Mouse (Mus musculus): ENCODE results near the gene Hist1h2br. TPM values are rescaled to one million over a fixed set of nuclear protein-coding genes. Genes with fewer than 3 reads are reported as not detected.
"Not testable (repeated sequence)": the region's sequence is repeated elsewhere in the genome, so short reads cannot be mapped to it uniquely, and the experiment has no call there.

Hist1h2br gene
- polyA plus RNA-seq, 1 experiment from 2014 or later = 5.2 TPM

GRCm38 (mm10) chr13:21855146-21855545 is 21.6 kb downstream of the Hist1h2br start:
- Histone ChIP-seq H3K9me3 (no peaks in the 10 kb centered on the region), H3K27ac (replicated peaks) (no peak overlapping the region), H3K9ac (no peak overlapping the region), H3K27me3 (peaks cover 8% of the 10 kb centered on the region; the same call in 1 of the 2 replicates), H3K36me3 (no peaks in the 10 kb centered on the region), H3K4me1 (replicated peaks) (no peaks in the 10 kb centered on the region), H3K4me3 (peak overlapping the region; percentile 43), H3K4me2 (peak overlapping the region; percentile 51)
- WGBS = 2% methylated on average over 11 of the region's 11 CpGs
- ATAC-seq (ENCODE audit: low read depth) = peak; percentile 32; the same call in 1 of the 2 replicates

- Histone ChIP-seq H3K4me2 (peak overlapping the region; percentile 51), H3K9me3 (no peaks in the 10 kb centered on the region), H3K36me3 (no peaks in the 10 kb centered on the region), H3K4me1 (replicated peaks) (no peaks in the 10 kb centered on the region), H3K27me3 (peaks cover 8% of the 10 kb centered on the region; the same call in 1 of the 2 replicates), H3K9ac (peak overlapping the region; percentile 58), H3K27ac (replicated peaks) (no peak overlapping the region), H3K4me3 (peak overlapping the region; percentile 43)
- no peak for ATAC-seq (ENCODE audit: low read depth)
- 2% methylated on average over 15 of the region's 15 CpGs for WGBS
Observed at GRCm38 (mm10) chr13:21855698-21856162, 22.2 kb downstream of the Hist1h2br start.

- no peak for ATAC-seq (ENCODE audit: low read depth)
- H3K9me3 ChIP-seq = no peaks in the 10 kb centered on the region
- no peak overlapping the region for H3K27ac ChIP-seq (replicated peaks)
- H3K27me3 ChIP-seq = peaks cover 5% of the 10 kb centered on the region
- 10% methylated on average over 5 of the region's 5 CpGs for WGBS
- H3K4me2 ChIP-seq = no peak overlapping the region
- H3K4me1 ChIP-seq (replicated peaks) = no peaks in the 10 kb centered on the region
- no peaks in the 10 kb centered on the region for H3K36me3 ChIP-seq
- no peak overlapping the region for H3K9ac ChIP-seq
- H3K4me3 ChIP-seq = no peak overlapping the region
Observed at GRCm38 (mm10) chr13:21861608-21862007, 28.1 kb downstream of the Hist1h2br start.

GRCm38 (mm10) chr13:21865503-21865902 is 32.0 kb downstream of the Hist1h2br start:
- not testable (repeated sequence) for H3K9ac ChIP-seq; H3K4me3 ChIP-seq; H3K4me1 ChIP-seq (replicated peaks); H3K9me3 ChIP-seq; H3K27me3 ChIP-seq; H3K27ac ChIP-seq (replicated peaks); H3K4me2 ChIP-seq; ATAC-seq (ENCODE audit: low read depth); H3K36me3 ChIP-seq
- 80% methylated on average over 3 of the region's 3 CpGs for WGBS

- no peak overlapping the region for H3K4me2 ChIP-seq
- no peaks in the 10 kb centered on the region for H3K4me1 ChIP-seq (replicated peaks)
- H3K27me3 ChIP-seq = peaks cover 8% of the 10 kb centered on the region; the same call in 1 of the 2 replicates
- no peak for ATAC-seq (ENCODE audit: low read depth)
- H3K9me3 ChIP-seq = no peaks in the 10 kb centered on the region
- no peak overlapping the region for H3K4me3 ChIP-seq
- H3K36me3 ChIP-seq = no peaks in the 10 kb centered on the region
- H3K27ac ChIP-seq (replicated peaks) = no peak overlapping the region
- WGBS = 80% methylated on average over 6 of the region's 6 CpGs
- no peak overlapping the region for H3K9ac ChIP-seq
Observed at GRCm38 (mm10) chr13:21880735-21881134, 47.2 kb downstream of the Hist1h2br start.

- Histone ChIP-seq H3K4me2 (peak overlapping the region; percentile 41), H3K27ac (replicated peaks) (no peak overlapping the region), H3K9me3 (no peaks in the 10 kb centered on the region), H3K36me3 (no peaks in the 10 kb centered on the region), H3K27me3 (peaks cover 8% of the 10 kb centered on the region; the same call in 1 of the 2 replicates), H3K4me1 (replicated peaks) (no peaks in the 10 kb centered on the region), H3K4me3 (peak overlapping the region; percentile 28), H3K9ac (no peak overlapping the region)
- no peak for ATAC-seq (ENCODE audit: low read depth)
- 1% methylated on average over 27 of the region's 27 CpGs for WGBS
Observed at GRCm38 (mm10) chr13:21881878-21882669, 48.5 kb downstream of the Hist1h2br start.

- H3K4me1 ChIP-seq (replicated peaks) = no peaks in the 10 kb centered on the region
- no peaks in the 10 kb centered on the region for H3K9me3 ChIP-seq
- H3K27me3 ChIP-seq = peaks cover 8% of the 10 kb centered on the region; the same call in 1 of the 2 replicates
- no peak overlapping the region for H3K27ac ChIP-seq (replicated peaks)
- WGBS = 1% methylated on average over 13 of the region's 13 CpGs
- H3K36me3 ChIP-seq = no peaks in the 10 kb centered on the region
- peak overlapping the region; percentile 41 for H3K4me2 ChIP-seq
- peak overlapping the region; percentile 28 for H3K4me3 ChIP-seq
- ATAC-seq (ENCODE audit: low read depth) = peak; percentile 75
- no peak overlapping the region; the same call in 1 of the 2 replicates for H3K9ac ChIP-seq
Observed at GRCm38 (mm10) chr13:21882760-21883405, 49.3 kb downstream of the Hist1h2br start.

GRCm38 (mm10) chr13:21883407-21883806 is 49.9 kb downstream of the Hist1h2br start:
- WGBS = 33% methylated on average over 5 of the region's 5 CpGs
- Histone ChIP-seq H3K36me3 (no peaks in the 10 kb centered on the region), H3K4me3 (peak overlapping the region; percentile 28; the same call in 1 of the 2 replicates), H3K27me3 (peaks cover 8% of the 10 kb centered on the region; the same call in 1 of the 2 replicates), H3K27ac (replicated peaks) (no peak overlapping the region), H3K9me3 (no peaks in the 10 kb centered on the region), H3K9ac (no peak overlapping the region), H3K4me2 (peak overlapping the region; percentile 41), H3K4me1 (replicated peaks) (no peaks in the 10 kb centered on the region)
- ATAC-seq (ENCODE audit: low read depth) = no peak

- no peaks in the 10 kb centered on the region for H3K9me3 ChIP-seq
- H3K4me2 ChIP-seq = no peak overlapping the region
- no peaks in the 10 kb centered on the region for H3K4me1 ChIP-seq (replicated peaks)
- no peak overlapping the region for H3K9ac ChIP-seq
- H3K27ac ChIP-seq (replicated peaks) = no peak overlapping the region
- no peak for ATAC-seq (ENCODE audit: low read depth)
- no peaks in the 10 kb centered on the region for H3K36me3 ChIP-seq
- 70% methylated on average over 4 of the region's 4 CpGs for WGBS
- peaks cover 8% of the 10 kb centered on the region for H3K27me3 ChIP-seq
- no peak overlapping the region for H3K4me3 ChIP-seq
Observed at GRCm38 (mm10) chr13:21884586-21884985, 51.0 kb downstream of the Hist1h2br start.

Small RNAs within 50 kb of the gene (microRNA-seq; reads per million reads assigned to microRNA genes)
- not detected for gene Gm19658
- not detected for gene Gm44346
- not detected for gene Gm44466

Other genes starting within 250 kb of the Hist1h2br start
- gene Olfr1362, start 219.7 kb upstream of the Hist1h2br start, polyA plus RNA-seq (2015; fragmentation: Nextera tagmentation; extraction: Ambion mirVana) = not detected in 2 replicates
- 0.07 TPM in 1 of 2 replicates, not detected in the other for gene Olfr11, start 191.2 kb upstream of the Hist1h2br start, polyA plus RNA-seq (2015; fragmentation: Nextera tagmentation; extraction: Ambion mirVana)
- not detected in 2 replicates for gene Olfr1361, start 170.4 kb upstream of the Hist1h2br start, polyA plus RNA-seq (2015; fragmentation: Nextera tagmentation; extraction: Ambion mirVana)
- not detected in 2 replicates for gene Olfr1360, start 156.3 kb upstream of the Hist1h2br start, polyA plus RNA-seq (2015; fragmentation: Nextera tagmentation; extraction: Ambion mirVana)
- gene Olfr1359, start 135.6 kb upstream of the Hist1h2br start, polyA plus RNA-seq (2015; fragmentation: Nextera tagmentation; extraction: Ambion mirVana) = not detected in 2 replicates
- 1.4 and 1.5 TPM in 2 replicates for gene Hist1h2bl, start 117.6 kb upstream of the Hist1h2br start, polyA plus RNA-seq (2015; fragmentation: Nextera tagmentation; extraction: Ambion mirVana)
- 5.9 TPM in 1 of 2 replicates, not detected in the other for gene Hist1h2ai, start 117.3 kb upstream of the Hist1h2br start, polyA plus RNA-seq (2015; fragmentation: Nextera tagmentation; extraction: Ambion mirVana)
- gene Hist1h3h, start 116.1 kb upstream of the Hist1h2br start, polyA plus RNA-seq (2015; fragmentation: Nextera tagmentation; extraction: Ambion mirVana) = 2.7 and 3.3 TPM in 2 replicates
- gene Hist1h2bm, start 111.7 kb upstream of the Hist1h2br start, polyA plus RNA-seq (2015; fragmentation: Nextera tagmentation; extraction: Ambion mirVana) = 1.2 and 1.4 TPM in 2 replicates
- 1.0 and 1.7 TPM in 2 replicates for gene Hist1h4j, start 98.7 kb upstream of the Hist1h2br start, polyA plus RNA-seq (2015; fragmentation: Nextera tagmentation; extraction: Ambion mirVana)
- gene Hist1h4k, start 83.2 kb upstream of the Hist1h2br start, polyA plus RNA-seq (2015; fragmentation: Nextera tagmentation; extraction: Ambion mirVana) = 0.84 and 3.9 TPM in 2 replicates
- 6.0 and 7.6 TPM in 2 replicates for gene Hist1h2ak, start 79.9 kb upstream of the Hist1h2br start, polyA plus RNA-seq (2015; fragmentation: Nextera tagmentation; extraction: Ambion mirVana)
- gene Hist1h2bn, start 79.6 kb upstream of the Hist1h2br start, polyA plus RNA-seq (2015; fragmentation: Nextera tagmentation; extraction: Ambion mirVana) = 0.73 and 1.1 TPM in 2 replicates
- 3.2 and 5.8 TPM in 2 replicates for gene Hist1h1b, start 53.1 kb upstream of the Hist1h2br start, polyA plus RNA-seq (2015; fragmentation: Nextera tagmentation; extraction: Ambion mirVana)
- 32.1 and 33.9 TPM in 2 replicates for gene Hist1h3i, start 50.4 kb upstream of the Hist1h2br start, polyA plus RNA-seq (2015; fragmentation: Nextera tagmentation; extraction: Ambion mirVana)
- gene Hist1h2an, start 46.5 kb upstream of the Hist1h2br start, polyA plus RNA-seq (2015; fragmentation: Nextera tagmentation; extraction: Ambion mirVana) = not detected in 2 replicates
- gene Hist1h2bp, start 46.3 kb upstream of the Hist1h2br start, polyA plus RNA-seq (2015; fragmentation: Nextera tagmentation; extraction: Ambion mirVana) = 0.52 and 1.4 TPM in 2 replicates
- 4.3 and 4.4 TPM in 2 replicates for gene Hist1h2bq, start 23.5 kb upstream of the Hist1h2br start, polyA plus RNA-seq (2015; fragmentation: Nextera tagmentation; extraction: Ambion mirVana)
- gene Hist1h2ao, start 23.3 kb upstream of the Hist1h2br start, polyA plus RNA-seq (2015; fragmentation: Nextera tagmentation; extraction: Ambion mirVana) = not detected in 2 replicates
- gene Hist1h4m, start 22.0 kb upstream of the Hist1h2br start, polyA plus RNA-seq (2015; fragmentation: Nextera tagmentation; extraction: Ambion mirVana) = not detected in 2 replicates
- 7.0 and 7.5 TPM in 2 replicates for gene Hist1h4n, start 1.5 kb upstream of the Hist1h2br start, polyA plus RNA-seq (2015; fragmentation: Nextera tagmentation; extraction: Ambion mirVana)
- 641 and 649 TPM in 2 replicates for gene Hist1h2ap, start 236 bp upstream of the Hist1h2br start, polyA plus RNA-seq (2015; fragmentation: Nextera tagmentation; extraction: Ambion mirVana)
- 16.0 and 16.3 TPM in 2 replicates for gene Zfp184, start 111.4 kb downstream of the Hist1h2br start, polyA plus RNA-seq (2015; fragmentation: Nextera tagmentation; extraction: Ambion mirVana)
- not detected in 2 replicates for gene Pom121l2, start 147.5 kb downstream of the Hist1h2br start, polyA plus RNA-seq (2015; fragmentation: Nextera tagmentation; extraction: Ambion mirVana)
- 0.17 and 0.18 TPM in 2 replicates for gene Prss16, start 176.0 kb downstream of the Hist1h2br start, polyA plus RNA-seq (2015; fragmentation: Nextera tagmentation; extraction: Ambion mirVana)
- 1.7 TPM in 1 of 2 replicates, not detected in the other for gene Hist1h2ah, start 201.8 kb downstream of the Hist1h2br start, polyA plus RNA-seq (2015; fragmentation: Nextera tagmentation; extraction: Ambion mirVana)
- 2.5 and 3.8 TPM in 2 replicates for gene Hist1h2bk, start 202.1 kb downstream of the Hist1h2br start, polyA plus RNA-seq (2015; fragmentation: Nextera tagmentation; extraction: Ambion mirVana)
- 8.8 and 10.1 TPM in 2 replicates for gene Hist1h4i, start 207.6 kb downstream of the Hist1h2br start, polyA plus RNA-seq (2015; fragmentation: Nextera tagmentation; extraction: Ambion mirVana)
- gene Hist1h2ag, start 209.2 kb downstream of the Hist1h2br start, polyA plus RNA-seq (2015; fragmentation: Nextera tagmentation; extraction: Ambion mirVana) = 8.4 and 11.4 TPM in 2 replicates
- 2.7 and 3.3 TPM in 2 replicates for gene Hist1h2bj, start 209.5 kb downstream of the Hist1h2br start, polyA plus RNA-seq (2015; fragmentation: Nextera tagmentation; extraction: Ambion mirVana)